Mouse (Mus musculus) hindbrain, embryonic 10.5 days (tissue): Measurements from ENCODE around the gene Maip1. TPM values are rescaled to one million over a fixed set of nuclear protein-coding genes. Genes with fewer than 3 reads are reported as not detected.
A peak's percentile ranks its signal among the peaks of the same experiment; 100 is the strongest.

Experiments used
- DNase-seq: peaks from one replicate; pipeline ENCODE4 v3.0.0-alpha.2; 2017; ENCODE audit warnings: low spot score
- H3K27ac ChIP-seq: fragments of 300-500 bp; sonication (generic); 2 replicates; pipeline ENCODE4 v1.5.1; 2016; ENCODE audit warnings: mild to moderate bottlenecking, moderate library complexity
- H3K27me3 ChIP-seq: fragments of 300-500 bp; sonication (generic); 2 replicates; pipeline ENCODE4 v1.6.1; 2016; ENCODE audit warnings: mild to moderate bottlenecking; ENCODE audit not compliant: poor library complexity, insufficient read depth, severe bottlenecking
- H3K36me3 ChIP-seq: fragments of 300-500 bp; sonication (generic); 2 replicates; pipeline ENCODE4 v1.6.1; 2016; ENCODE audit warnings: mild to moderate bottlenecking, moderate library complexity
- H3K4me1 ChIP-seq: fragments of 300-500 bp; sonication (generic); replicated peaks from 2 replicates; pipeline ENCODE4 v1.6.1; 2016; ENCODE audit warnings: mild to moderate bottlenecking
- H3K4me3 ChIP-seq: fragments of 300-500 bp; sonication (generic); 2 replicates; pipeline ENCODE4 v1.5.1; 2016; ENCODE audit warnings: mild to moderate bottlenecking, moderate library complexity
- H3K9me3 ChIP-seq: fragments of 300-500 bp; sonication (generic); 2 replicates; pipeline ENCODE4 v1.6.1; 2016; ENCODE audit warnings: mild to moderate bottlenecking, moderate library complexity
- WGBS: fragments of 180-500 bp; shearing (Covaris S2); methylation state at CpG from one replicate; pipeline ENCODE4 v1.1.7; 2016; 5-methylcytosine and 5-hydroxymethylcytosine counted together
- polyA plus RNA-seq: library from polyadenylated mRNA; unstranded; fragments of >200 nt; fragmentation: Nextera tagmentation; extraction: Ambion mirVana; gene quantifications from 2 replicates; pipeline ENCODE4 v1.2.1, GENCODE M21; 2016

Gene Maip1
- 19.0 and 20.0 TPM in 2 replicates for polyA plus RNA-seq

- under 1% methylated on average over 72 of the region's 72 CpGs for WGBS
- Histone ChIP-seq H3K4me1 (peaks cover 30% of the 10 kb centered on the region), H3K4me3 (peak within 1 kb of the TSS; percentile 73), H3K27ac (peak within 1 kb of the TSS; percentile 99), H3K36me3 (peaks cover 8% of the 10 kb centered on the region; the same call in 1 of the 2 replicates), H3K27me3 (no peaks in the 10 kb centered on the region), H3K9me3 (no peaks in the 10 kb centered on the region)
- DNase-seq, result peak; percentile 88
Observed at GRCm38 (mm10) chr1:57406187-57407151, at the start of gene Maip1, which contains the start of gene Tyw5. Gene Maip1, plus strand, starts transcription at chr1:57406328. Gene Tyw5, minus strand, starts transcription at chr1:57407101.

GRCm38 (mm10) chr1:57358546-57358945 lies 47.6 kb upstream of the Maip1 start:
- DNase-seq, result no peak
- no peaks in the 10 kb centered on the region for H3K9me3 ChIP-seq
- WGBS, result 84% methylated on average over 5 of the region's 5 CpGs
- no peak overlapping the region for H3K27ac ChIP-seq
- H3K4me1 ChIP-seq, result no peaks in the 10 kb centered on the region
- no peaks in the 10 kb centered on the region for H3K27me3 ChIP-seq
- no peaks in the 10 kb centered on the region for H3K36me3 ChIP-seq
- H3K4me3 ChIP-seq, result no peak overlapping the region

- Histone ChIP-seq H3K27me3 (no peaks in the 10 kb centered on the region), H3K9me3 (no peaks in the 10 kb centered on the region), H3K27ac (no peak overlapping the region), H3K4me3 (no peak overlapping the region), H3K4me1 (no peaks in the 10 kb centered on the region), H3K36me3 (no peaks in the 10 kb centered on the region)
- no peak for DNase-seq
- 93% methylated on average over 3 of the region's 3 CpGs for WGBS
Observed at GRCm38 (mm10) chr1:57367446-57367845, 38.7 kb upstream of the Maip1 start.

GRCm38 (mm10) chr1:57369111-57369510 lies 37.0 kb upstream of the Maip1 start:
- Histone ChIP-seq H3K27ac (no peak overlapping the region), H3K9me3 (no peaks in the 10 kb centered on the region), H3K4me1 (no peaks in the 10 kb centered on the region), H3K4me3 (no peak overlapping the region), H3K36me3 (0 out of 2 replicates have a peak, but pooled peaks cover 4% of the 10 kb centered on the region), H3K27me3 (no peaks in the 10 kb centered on the region)
- WGBS, result 88% methylated on average over 4 of the region's 4 CpGs
- DNase-seq, result no peak

GRCm38 (mm10) chr1:57370451-57370850 lies 35.7 kb upstream of the Maip1 start:
- Histone ChIP-seq H3K36me3 (0 out of 2 replicates have a peak, but pooled peaks cover 4% of the 10 kb centered on the region), H3K27ac (no peak overlapping the region), H3K4me3 (no peak overlapping the region), H3K27me3 (no peaks in the 10 kb centered on the region), H3K9me3 (no peaks in the 10 kb centered on the region), H3K4me1 (no peaks in the 10 kb centered on the region)
- 86% methylated on average over 4 of the region's 4 CpGs for WGBS
- no peak for DNase-seq

- Histone ChIP-seq H3K27me3 (no peaks in the 10 kb centered on the region), H3K4me3 (no peak overlapping the region), H3K9me3 (no peaks in the 10 kb centered on the region), H3K4me1 (peaks cover 15% of the 10 kb centered on the region), H3K36me3 (peaks cover 6% of the 10 kb centered on the region; the same call in 1 of the 2 replicates), H3K27ac (no peak overlapping the region)
- DNase-seq, result no peak
- 96% methylated on average over 2 of the region's 2 CpGs for WGBS
Observed at GRCm38 (mm10) chr1:57375276-57375675, 30.9 kb upstream of the Maip1 start.

- H3K27ac ChIP-seq, result peak overlapping the region; percentile 94
- no peaks in the 10 kb centered on the region for H3K9me3 ChIP-seq
- H3K27me3 ChIP-seq, result no peaks in the 10 kb centered on the region
- H3K4me3 ChIP-seq, result peak overlapping the region; percentile 92
- peaks cover 15% of the 10 kb centered on the region for H3K4me1 ChIP-seq
- peaks cover 6% of the 10 kb centered on the region; the same call in 1 of the 2 replicates for H3K36me3 ChIP-seq
- DNase-seq, result no peak
- WGBS, result 67% methylated on average over 6 of the region's 6 CpGs
Observed at GRCm38 (mm10) chr1:57376806-57377205, 29.3 kb upstream of the Maip1 start.

- DNase-seq, result peak; percentile 97
- Histone ChIP-seq H3K27me3 (no peaks in the 10 kb centered on the region), H3K9me3 (no peaks in the 10 kb centered on the region), H3K4me1 (peaks cover 15% of the 10 kb centered on the region), H3K4me3 (peak within 1 kb of the TSS; percentile 92), H3K27ac (peak within 1 kb of the TSS; percentile 94), H3K36me3 (peaks cover 6% of the 10 kb centered on the region; the same call in 1 of the 2 replicates)
- under 1% methylated on average over 81 of the region's 81 CpGs for WGBS
Observed at GRCm38 (mm10) chr1:57377376-57378341, 28.5 kb upstream of the Maip1 start, which contains the start of gene 1700066M21Rik. Gene 1700066M21Rik, plus strand, starts transcription at chr1:57377620.

- H3K4me1 ChIP-seq, result no peaks in the 10 kb centered on the region
- DNase-seq, result no peak
- H3K27me3 ChIP-seq, result no peaks in the 10 kb centered on the region
- H3K4me3 ChIP-seq, result no peak overlapping the region
- H3K36me3 ChIP-seq, result peaks cover 38% of the 10 kb centered on the region
- no peak overlapping the region for H3K27ac ChIP-seq
- H3K9me3 ChIP-seq, result no peaks in the 10 kb centered on the region
Observed at GRCm38 (mm10) chr1:57386519-57386918, 19.6 kb upstream of the Maip1 start.

- peaks cover 51% of the 10 kb centered on the region for H3K36me3 ChIP-seq
- no peaks in the 10 kb centered on the region for H3K4me1 ChIP-seq
- H3K27ac ChIP-seq, result no peak overlapping the region
- DNase-seq, result no peak
- no peaks in the 10 kb centered on the region for H3K27me3 ChIP-seq
- no peak overlapping the region for H3K4me3 ChIP-seq
- WGBS, result 79% methylated on average over 2 of the region's 2 CpGs
- no peaks in the 10 kb centered on the region for H3K9me3 ChIP-seq
Observed at GRCm38 (mm10) chr1:57387876-57388275, 18.3 kb upstream of the Maip1 start.

- H3K4me3 ChIP-seq, result no peak overlapping the region
- no peaks in the 10 kb centered on the region for H3K4me1 ChIP-seq
- H3K9me3 ChIP-seq, result no peaks in the 10 kb centered on the region
- H3K27me3 ChIP-seq, result no peaks in the 10 kb centered on the region
- peaks cover 58% of the 10 kb centered on the region for H3K36me3 ChIP-seq
- WGBS, result 92% methylated on average over 8 of the region's 8 CpGs
- no peak overlapping the region for H3K27ac ChIP-seq
- DNase-seq, result no peak
Observed at GRCm38 (mm10) chr1:57388402-57389155, 17.5 kb upstream of the Maip1 start.
